25 mouse cellular contexts compared by ENCODE assay signal in the genomic region with DNA sequence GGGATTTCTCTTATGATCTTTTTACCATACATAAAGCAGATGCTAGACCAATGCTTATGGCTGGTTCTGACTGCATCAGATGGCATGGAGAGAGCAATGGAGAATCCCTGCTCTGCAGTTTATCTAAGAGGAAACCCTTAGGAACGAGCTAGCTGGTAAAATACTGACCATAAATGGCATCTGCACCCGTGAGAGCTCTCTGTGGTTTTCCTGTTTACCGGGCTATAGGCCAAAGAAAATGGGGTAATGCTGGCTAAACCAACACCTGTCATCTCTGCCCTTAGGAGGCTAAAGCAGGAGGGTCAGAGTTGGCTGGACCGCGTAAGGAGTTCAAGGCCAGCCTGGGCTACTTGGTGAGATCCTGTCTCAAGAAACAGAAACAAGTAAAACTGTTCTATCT. TPM values are rescaled to one million over a fixed set of nuclear protein-coding genes. Genes with fewer than 3 reads are reported as not detected.
"Had no signal": no experiment of that assay in that cellular context is flagged by ENCODE, and none has a peak within 500 bp of the region (broad histone marks: within the 10 kb centered on the region; RNA-seq: fewer than 3 reads in every experiment).

No protein-coding gene starts in this region.

- ATAC-seq: midbrain, embryonic 15.5 days had no signal

- DNase-seq: kidney, adult 11 months; kidney, adult 8-10 months; kidney, postnatal 10 days; kidney, postnatal 4 days; liver, embryonic 13.5 days; lung, adult 2 months; lung, postnatal 14 days; lung, postnatal 4 days; retina, postnatal 1 day; right cerebral cortex, postnatal 25 days; spleen, adult 18-20 months; thymus, adult 18-20 months; thymus, postnatal 36 days had no signal

- H3K4me2 ChIP-seq: kidney, embryonic 15.5 days; liver, embryonic 13.5 days; midbrain, embryonic 12.5 days; midbrain, embryonic 15.5 days; neural tube, embryonic 13.5 days; stomach, embryonic 15.5 days had no signal

- H3K27me3 ChIP-seq: kidney, embryonic 15.5 days; liver, embryonic 13.5 days; midbrain, embryonic 12.5 days; midbrain, embryonic 15.5 days; neural tube, embryonic 13.5 days; stomach, embryonic 15.5 days had no signal

- H3K4me3 ChIP-seq: kidney, embryonic 15.5 days; liver, embryonic 13.5 days; midbrain, embryonic 12.5 days; midbrain, embryonic 15.5 days; neural tube, embryonic 13.5 days; stomach, embryonic 15.5 days had no signal

RNA-seq across cellular contexts. Expression of a gene that starts 16.0 kb away (rescaled TPM):
- total RNA-seq: layer of hippocampus, adult 18-20 months; layer of hippocampus, postnatal 14 days; left cerebral cortex, postnatal 25 days; megakaryocyte, adult 5-6 weeks; neutrophil, adult 5-6 weeks had no signal
- polyA plus RNA-seq: midbrain, embryonic 15.5 days had no signal

RNA-seq across cellular contexts. Expression of a gene that starts 46.6 kb away (rescaled TPM):
- total RNA-seq: megakaryocyte, adult 5-6 weeks had no signal
- polyA plus RNA-seq: limb, embryonic 11.5 days; liver, embryonic 13.5 days; liver, embryonic 16.5 days had no signal
